Mouse (Mus musculus) limb, embryonic 11.5 days (tissue): ENCODE results near the gene Olfr1195. TPM values are rescaled to one million over a fixed set of nuclear protein-coding genes. Genes with fewer than 3 reads are reported as not detected.
"Not testable (repeated sequence)": the region's sequence is repeated elsewhere in the genome, so short reads cannot be mapped to it uniquely, and the experiment has no call there.

Experiments used
- ATAC-seq: fragments of 200-750 bp; cut with Nextera tagmentation; 2 replicates; pipeline ENCODE4 v1.8.0; 2017; ENCODE audit warnings: low read depth; ENCODE audit not compliant: insufficient number of reproducible peaks, low FRiP score, low TSS enrichment
- DNase-seq: peaks from one replicate; pipeline ENCODE4 v3.0.0-alpha.2; 2015; ENCODE audit warnings: low spot score
- H3K27ac ChIP-seq: fragments of 300-500 bp; sonication (generic); replicated peaks from 2 replicates; pipeline ENCODE4 v1.5.1; 2014; ENCODE audit warnings: low read depth, mild to moderate bottlenecking, low read length
- H3K27me3 ChIP-seq: fragments of 300-500 bp; sonication (generic); 2 replicates; pipeline ENCODE4 v1.6.1; 2014; ENCODE audit warnings: mild to moderate bottlenecking, low read length, mixed read lengths; ENCODE audit not compliant: control insufficient read depth, insufficient read depth
- H3K36me3 ChIP-seq: fragments of 300-500 bp; sonication (generic); 2 replicates; pipeline ENCODE4 v1.6.1; 2014; ENCODE audit warnings: mild to moderate bottlenecking, low read length, moderate library complexity, mixed read lengths; ENCODE audit not compliant: control insufficient read depth, insufficient read depth
- H3K4me1 ChIP-seq: fragments of 300-500 bp; sonication (generic); 2 replicates; pipeline ENCODE4 v1.6.1; 2014; ENCODE audit warnings: low read length, mixed read lengths; ENCODE audit not compliant: control insufficient read depth, insufficient read depth
- H3K4me2 ChIP-seq: fragments of 300-500 bp; sonication (generic); 2 replicates; pipeline ENCODE4 v1.6.1; 2014; ENCODE audit warnings: low read depth, mild to moderate bottlenecking, moderate library complexity; ENCODE audit not compliant: severe bottlenecking
- H3K4me3 ChIP-seq: fragments of 300-500 bp; sonication (generic); 2 replicates; pipeline ENCODE4 v1.5.1; 2014; ENCODE audit warnings: low read depth, low read length
- H3K9ac ChIP-seq: fragments of 300-500 bp; sonication (generic); 2 replicates; pipeline ENCODE4 v1.6.1; 2014; ENCODE audit warnings: mild to moderate bottlenecking, low read length
- H3K9me3 ChIP-seq: fragments of 300-500 bp; sonication (generic); 2 replicates; pipeline ENCODE4 v1.6.1; 2016; ENCODE audit warnings: low read length; ENCODE audit not compliant: control insufficient read depth
- WGBS: fragments of 180-500 bp; shearing (Covaris S2); extraction: QIAGEN DNeasy Blood & Tissue Kit; methylation state at CpG from one replicate; pipeline ENCODE4 v1.1.7; 2014; 5-methylcytosine and 5-hydroxymethylcytosine counted together
- polyA plus RNA-seq: library from polyadenylated mRNA; unstranded; fragments of >200 nt; fragmentation: Nextera tagmentation; extraction: Ambion mirVana; gene quantifications from 2 replicates; pipeline ENCODE4 v1.2.1, GENCODE M21; 2014

Gene Olfr1195
- polyA plus RNA-seq: not detected in 2 replicates

GRCm38 (mm10) chr2:88689087-88689486, at the start of gene Olfr1195:
Olfr1195 (minus strand) TSS chr2:88689187.
- DNase-seq: no peak
- ATAC-seq: no peak
- no peaks in the 10 kb centered on the region for H3K4me1 ChIP-seq
- H3K9me3 ChIP-seq: no peaks in the 10 kb centered on the region
- H3K27me3 ChIP-seq: no peaks in the 10 kb centered on the region
- no peak within 1 kb of the TSS for H3K4me2 ChIP-seq
- H3K36me3 ChIP-seq: no peaks in the 10 kb centered on the region
- H3K9ac ChIP-seq: no peak within 1 kb of the TSS
- no peak within 1 kb of the TSS for H3K4me3 ChIP-seq
- H3K27ac ChIP-seq: no peak within 1 kb of the TSS

- WGBS: 91% methylated on average over 1 of the region's 1 CpGs
- Histone ChIP-seq H3K27ac (no peak within 1 kb of the TSS), H3K9me3 (no peaks in the 10 kb centered on the region), H3K36me3 (no peaks in the 10 kb centered on the region), H3K4me1 (no peaks in the 10 kb centered on the region), H3K27me3 (no peaks in the 10 kb centered on the region), H3K4me3 (no peak within 1 kb of the TSS), H3K4me2 (no peak within 1 kb of the TSS), H3K9ac (no peak within 1 kb of the TSS)
- no peak for ATAC-seq
- DNase-seq: no peak
Observed at GRCm38 (mm10) chr2:88732266-88732665, 43.3 kb upstream of the Olfr1195 start, which contains the start of gene Olfr1197. Olfr1197 (minus strand) TSS chr2:88732366.

- Histone ChIP-seq H3K27me3 (no peaks in the 10 kb centered on the region), H3K4me1 (no peaks in the 10 kb centered on the region), H3K9me3 (no peaks in the 10 kb centered on the region), H3K4me3 (no peak within 1 kb of the TSS), H3K4me2 (no peak within 1 kb of the TSS), H3K36me3 (no peaks in the 10 kb centered on the region), H3K9ac (no peak within 1 kb of the TSS), H3K27ac (no peak within 1 kb of the TSS)
- DNase-seq (no peak), ATAC-seq (no peak)
- 86% methylated on average over 2 of the region's 2 CpGs for WGBS
Observed at GRCm38 (mm10) chr2:88704497-88704896, 15.5 kb upstream of the Olfr1195 start, which contains the start of gene Olfr1196. Olfr1196 (minus strand) TSS chr2:88704597.

GRCm38 (mm10) chr2:88675328-88675727, 13.7 kb downstream of the Olfr1195 start, which contains the start of gene Olfr1193:
Olfr1193 (plus strand) TSS chr2:88675628.
- H3K27me3 ChIP-seq, H3K4me1 ChIP-seq, DNase-seq, H3K9ac ChIP-seq, H3K4me3 ChIP-seq, H3K9me3 ChIP-seq, ATAC-seq, H3K36me3 ChIP-seq, H3K27ac ChIP-seq, H3K4me2 ChIP-seq: not testable (repeated sequence)

- no peak within 1 kb of the TSS for H3K4me2 ChIP-seq
- no peak within 1 kb of the TSS for H3K9ac ChIP-seq
- no peaks in the 10 kb centered on the region for H3K9me3 ChIP-seq
- DNase-seq (no peak), ATAC-seq (no peak)
- 39% methylated on average over 1 of the region's 1 CpGs for WGBS
- H3K27ac ChIP-seq: no peak within 1 kb of the TSS
- H3K4me3 ChIP-seq: no peak within 1 kb of the TSS
- H3K4me1 ChIP-seq: no peaks in the 10 kb centered on the region
- no peaks in the 10 kb centered on the region for H3K27me3 ChIP-seq
- H3K36me3 ChIP-seq: no peaks in the 10 kb centered on the region
Observed at GRCm38 (mm10) chr2:88648209-88648608, 40.8 kb downstream of the Olfr1195 start, which contains the start of gene Olfr1192-ps1. Olfr1192-ps1 (plus strand) TSS chr2:88648509.

- H3K4me3 ChIP-seq, H3K36me3 ChIP-seq, ATAC-seq, H3K9me3 ChIP-seq, H3K27ac ChIP-seq, DNase-seq, H3K4me1 ChIP-seq, H3K4me2 ChIP-seq, H3K9ac ChIP-seq, H3K27me3 ChIP-seq: not testable (repeated sequence)
- WGBS: 92% methylated on average over 1 of the region's 1 CpGs
Observed at GRCm38 (mm10) chr2:88640242-88640641, 48.7 kb downstream of the Olfr1195 start, which contains the start of gene Olfr1191-ps1. Olfr1191-ps1 (plus strand) TSS chr2:88640542.

Other genes with a start within 250 kb of the Olfr1195 start
- gene Gm13757, start 240.1 kb downstream of the Olfr1195 start, polyA plus RNA-seq: not detected in 2 replicates
- not detected in 2 replicates for gene Olfr1183, start 234.3 kb downstream of the Olfr1195 start, polyA plus RNA-seq
- gene Olfr1184, start 205.6 kb downstream of the Olfr1195 start, polyA plus RNA-seq: not detected in 2 replicates
- not detected in 2 replicates for gene Olfr1185-ps1, start 195.9 kb downstream of the Olfr1195 start, polyA plus RNA-seq
- not detected in 2 replicates for gene Olfr1186, start 170.6 kb downstream of the Olfr1195 start, polyA plus RNA-seq
- gene Olfr1188, start 132.3 kb downstream of the Olfr1195 start, polyA plus RNA-seq: not detected in 2 replicates
- gene Olfr1189, start 102.7 kb downstream of the Olfr1195 start, polyA plus RNA-seq: not detected in 2 replicates
- gene Olfr1191-ps1, start 48.6 kb downstream of the Olfr1195 start, polyA plus RNA-seq: not detected in 2 replicates
- gene Olfr1192-ps1, start 40.7 kb downstream of the Olfr1195 start, polyA plus RNA-seq: not detected in 2 replicates
- gene Olfr1193, start 13.6 kb downstream of the Olfr1195 start, polyA plus RNA-seq: not detected in 2 replicates
- gene Olfr1196, start 15.4 kb upstream of the Olfr1195 start, polyA plus RNA-seq: not detected in 2 replicates
- gene Olfr1197, start 43.2 kb upstream of the Olfr1195 start, polyA plus RNA-seq: not detected in 2 replicates
- gene Olfr1198, start 62.2 kb upstream of the Olfr1195 start, polyA plus RNA-seq: not detected in 2 replicates
- not detected in 2 replicates for gene Olfr1199, start 71.3 kb upstream of the Olfr1195 start, polyA plus RNA-seq
- gene Olfr1200, start 81.3 kb upstream of the Olfr1195 start, polyA plus RNA-seq: not detected in 2 replicates
- not detected in 2 replicates for gene Olfr1201, start 103.8 kb upstream of the Olfr1195 start, polyA plus RNA-seq
- not detected in 2 replicates for gene Olfr1202, start 125.3 kb upstream of the Olfr1195 start, polyA plus RNA-seq
- not detected in 2 replicates for gene Olfr1205, start 140.6 kb upstream of the Olfr1195 start, polyA plus RNA-seq
- not detected in 2 replicates for gene Olfr1204, start 160.1 kb upstream of the Olfr1195 start, polyA plus RNA-seq
- gene Olfr1206, start 174.0 kb upstream of the Olfr1195 start, polyA plus RNA-seq: not detected in 2 replicates
- not detected in 2 replicates for gene Olfr1208, start 213.1 kb upstream of the Olfr1195 start, polyA plus RNA-seq
- gene Olfr1209, start 226.0 kb upstream of the Olfr1195 start, polyA plus RNA-seq: not detected in 2 replicates
- gene Olfr1211, start 248.9 kb upstream of the Olfr1195 start, polyA plus RNA-seq: not detected in 2 replicates